Mouse (Mus musculus) natural killer cell, adult 2 months (primary cell): Measurements from ENCODE around the gene Pam.
"Not testable (repeated sequence)": the region's sequence is repeated elsewhere in the genome, so short reads cannot be mapped to it uniquely, and the experiment has no call there.

Experiments
- DNase-seq, 2 experiments: peaks; one replicate each; pipeline ENCODE4 v3.0.0; 2022; ENCODE audit warnings: low spot score in 2 of 2

The Pam gene

DNA sequence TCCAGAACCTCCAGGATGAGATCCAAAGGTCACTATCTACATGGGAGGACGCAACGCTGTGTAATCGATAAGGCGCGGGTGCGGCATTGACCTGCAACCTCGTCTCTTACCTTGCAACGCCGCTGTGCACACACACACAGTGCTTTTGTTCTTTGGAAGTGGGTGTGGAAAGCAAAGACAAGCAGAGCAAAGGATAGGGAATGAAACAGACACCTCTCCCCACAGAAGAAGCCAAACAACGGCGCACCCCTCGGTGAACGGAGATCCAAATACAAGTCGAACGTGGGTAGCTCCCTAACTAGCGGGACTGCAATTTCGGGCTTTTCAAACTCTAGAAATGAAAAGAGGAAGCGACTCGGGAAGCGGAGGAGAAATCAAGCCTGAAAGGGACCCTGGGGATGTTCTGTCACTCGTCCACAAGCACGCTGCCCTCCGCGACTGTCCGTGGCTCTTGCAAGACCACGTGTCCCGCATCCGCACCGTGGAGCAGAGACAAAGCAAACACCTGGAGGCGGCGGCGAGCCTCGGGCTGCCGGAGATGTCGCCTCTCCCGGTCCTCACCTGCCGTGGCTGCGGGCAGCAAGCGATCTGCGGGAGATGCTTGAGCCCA lies 326.0 kb downstream of the Pam start:
- no peak for DNase-seq

DNA sequence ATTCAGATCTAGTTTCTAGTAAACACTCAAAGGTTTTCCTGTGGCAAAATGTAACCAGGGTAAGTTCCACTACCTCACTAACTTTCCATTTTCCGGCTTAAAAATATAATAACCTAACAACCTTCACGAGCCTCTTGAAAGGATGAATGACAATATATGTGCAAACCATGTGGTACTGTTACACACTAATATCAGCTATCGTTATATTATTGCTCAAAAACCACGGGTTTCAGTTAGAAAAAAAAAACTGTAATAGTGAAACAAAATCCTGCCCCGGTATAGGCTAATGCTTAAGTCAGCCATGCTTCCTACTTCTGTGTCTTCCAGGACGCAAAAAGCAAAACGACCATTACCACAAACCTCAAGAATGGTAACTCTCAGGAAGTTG lies 326.5 kb downstream of the Pam start:
- no peak for DNase-seq

DNA sequence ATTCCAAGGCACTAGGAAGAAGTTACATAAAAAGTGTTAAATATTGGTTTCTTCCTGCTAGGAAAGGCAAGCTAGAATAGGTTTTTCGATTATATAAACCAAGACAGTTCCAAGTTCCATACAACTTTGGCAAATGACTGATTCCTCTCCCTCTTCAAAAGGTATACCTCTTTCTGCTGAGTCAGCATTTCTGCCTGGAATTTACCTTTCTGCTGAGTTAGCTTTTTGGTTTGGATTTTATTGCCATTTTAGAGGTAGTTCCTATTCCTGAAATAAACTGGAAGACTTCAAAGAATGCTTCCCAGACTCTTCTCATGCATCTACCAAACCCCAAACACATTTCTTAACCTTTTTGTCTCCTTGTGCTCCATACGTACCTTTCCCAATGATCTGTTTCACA lies 327.4 kb downstream of the Pam start:
- no peak for DNase-seq

DNA sequence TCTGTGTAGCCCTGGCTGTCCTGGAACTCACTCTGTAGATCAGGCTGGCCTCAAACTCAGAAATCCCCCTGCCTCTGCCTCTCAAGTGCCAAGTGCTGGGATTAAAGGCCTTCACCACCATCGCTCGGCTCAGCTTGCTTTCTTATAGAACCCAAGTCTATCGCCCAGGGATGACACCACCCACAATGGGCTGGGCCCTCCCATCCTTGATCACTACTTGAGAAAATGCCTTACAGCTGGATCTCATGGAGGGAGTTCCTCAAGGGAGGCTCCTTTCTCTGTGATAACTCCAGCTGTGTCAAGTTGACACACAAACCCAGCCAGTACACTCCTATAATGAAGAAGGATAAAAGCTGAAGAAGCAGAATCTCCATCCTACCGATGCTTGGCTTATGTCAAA lies 329.7 kb downstream of the Pam start:
- DNase-seq = not testable (repeated sequence)

DNA sequence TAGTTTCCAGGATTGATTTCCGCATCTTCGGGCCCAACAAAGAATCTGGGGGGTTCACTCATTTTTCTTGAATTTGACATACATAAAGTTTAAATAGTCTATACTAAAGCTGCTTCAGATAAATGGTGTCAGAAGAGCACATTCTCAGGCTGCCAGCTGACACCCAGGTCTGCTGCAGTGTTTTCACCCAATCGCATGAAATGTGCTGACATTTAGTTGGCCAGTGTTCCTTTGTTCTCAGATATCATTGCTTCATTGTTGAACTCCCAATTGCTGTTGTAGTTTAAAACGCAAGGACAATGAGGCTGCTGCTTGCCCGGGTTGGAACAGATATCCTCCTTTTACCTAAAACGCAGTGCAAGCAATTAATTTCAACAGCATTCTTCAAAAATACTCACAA lies 334.0 kb downstream of the Pam start:
- DNase-seq = no peak

DNA sequence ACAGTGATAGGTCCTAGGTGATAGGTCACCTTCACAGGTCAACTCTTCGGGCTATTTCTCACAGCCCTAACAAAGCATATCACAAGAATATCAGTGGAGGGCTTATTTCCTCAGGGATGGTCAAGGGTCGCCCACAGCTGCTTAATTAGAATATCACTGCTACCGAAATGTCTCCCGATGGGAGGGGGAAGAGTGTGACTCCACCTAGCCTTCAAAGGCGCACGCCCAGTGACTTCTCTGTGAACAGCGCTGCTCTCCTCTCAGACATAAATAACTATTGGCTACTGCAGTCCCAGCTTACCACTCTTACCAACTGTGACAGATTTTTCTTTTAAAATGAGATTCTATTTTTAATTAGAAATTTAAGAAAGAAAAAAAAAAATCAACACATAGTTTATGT lies 334.8 kb downstream of the Pam start:
- DNase-seq = no peak

DNA sequence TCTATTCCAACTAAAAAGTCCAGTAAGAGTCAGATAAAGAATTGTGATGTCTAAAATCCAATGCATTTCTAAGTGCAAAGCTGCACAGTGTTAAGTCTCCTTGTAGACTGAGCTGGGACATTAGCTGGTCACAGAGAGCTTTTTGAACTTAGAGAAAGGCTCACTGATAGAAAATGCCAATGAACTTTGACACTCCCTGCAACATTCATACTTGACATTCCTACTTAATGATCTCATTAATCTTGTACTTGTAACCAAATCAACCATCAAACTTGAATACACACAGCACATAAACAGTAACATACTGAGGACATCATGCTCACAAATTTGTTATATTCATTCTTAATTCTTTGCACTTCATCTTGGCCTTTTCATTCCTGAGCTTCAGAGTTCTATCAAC lies 335.6 kb downstream of the Pam start:
- no peak for DNase-seq

DNA sequence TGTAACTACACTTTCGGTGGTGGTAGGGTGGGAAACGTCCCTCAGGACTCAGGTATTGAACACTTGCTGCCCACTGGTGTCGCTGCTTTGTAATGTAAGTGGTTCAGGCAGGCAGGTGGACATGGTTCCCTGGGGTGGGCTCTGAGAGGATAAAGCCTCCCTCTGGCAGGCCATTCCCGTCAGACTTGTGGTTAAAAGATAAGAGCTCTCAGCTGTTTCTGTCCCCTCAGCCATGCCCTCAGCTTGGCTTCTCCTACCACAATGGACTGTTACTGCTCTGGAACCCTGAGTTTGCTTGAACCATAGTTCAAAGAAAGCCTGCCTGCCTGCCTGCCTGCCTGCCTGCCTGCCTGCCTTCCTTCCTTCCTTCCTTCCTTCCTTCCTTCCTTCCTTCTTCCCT lies 341.1 kb downstream of the Pam start:
- DNase-seq = no peak

DNA sequence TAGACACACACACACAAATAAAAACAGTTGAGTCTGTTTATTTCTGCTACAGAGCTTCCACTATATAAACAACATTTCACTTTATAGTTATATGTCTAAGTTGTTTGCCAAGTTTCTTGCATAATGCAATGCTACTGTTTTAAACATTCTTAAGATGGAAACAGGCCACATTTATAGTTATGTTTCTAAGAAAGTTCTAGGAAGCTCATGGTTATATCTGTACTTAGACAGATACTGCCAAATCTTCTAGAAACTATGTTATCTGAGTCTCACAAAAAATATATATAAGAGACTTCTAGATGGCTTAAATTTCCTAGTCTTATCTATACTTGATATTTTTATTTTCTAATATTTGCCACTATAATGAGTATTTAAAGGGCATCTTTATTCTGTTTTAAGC lies 342.2 kb downstream of the Pam start:
- no peak for DNase-seq

DNA sequence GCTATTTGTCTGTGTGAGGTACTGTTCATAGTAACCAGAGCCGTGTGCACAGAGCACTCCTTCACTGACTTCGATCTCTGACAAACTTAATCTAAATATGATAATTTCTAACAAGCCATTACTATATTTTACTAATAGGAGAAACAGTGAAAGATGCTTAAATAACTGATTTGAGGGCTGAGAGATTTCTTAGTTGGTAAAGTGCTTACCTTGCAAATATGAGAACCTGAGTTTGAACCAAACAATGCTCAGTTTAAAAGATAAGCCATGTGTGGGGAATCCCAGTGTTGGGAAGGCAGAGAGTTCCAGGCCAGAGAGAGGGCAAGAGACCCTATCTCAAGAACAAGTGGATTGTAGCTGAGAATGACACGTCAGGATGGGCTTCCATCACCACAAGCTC lies 347.3 kb downstream of the Pam start:
- DNase-seq = no peak

DNA sequence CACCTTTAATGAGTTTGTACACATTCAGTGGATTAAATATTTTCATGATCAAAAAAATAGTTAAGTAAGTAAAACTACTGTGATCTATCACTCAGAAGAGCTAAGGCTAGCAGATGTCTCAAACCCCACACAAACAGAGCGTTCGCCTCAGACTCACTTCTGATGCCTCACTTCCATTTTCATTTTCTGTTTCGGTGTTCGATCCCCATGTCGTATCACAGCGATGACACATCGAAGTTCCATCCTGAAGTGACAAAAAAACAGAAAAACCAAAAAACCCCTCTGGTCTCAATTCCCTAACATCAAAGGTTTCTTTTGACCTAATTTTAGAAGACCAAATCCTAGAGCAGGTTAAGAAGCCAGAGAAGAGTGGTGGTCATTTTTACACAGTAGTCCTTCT lies 349.2 kb downstream of the Pam start:
- no peak for DNase-seq

DNA sequence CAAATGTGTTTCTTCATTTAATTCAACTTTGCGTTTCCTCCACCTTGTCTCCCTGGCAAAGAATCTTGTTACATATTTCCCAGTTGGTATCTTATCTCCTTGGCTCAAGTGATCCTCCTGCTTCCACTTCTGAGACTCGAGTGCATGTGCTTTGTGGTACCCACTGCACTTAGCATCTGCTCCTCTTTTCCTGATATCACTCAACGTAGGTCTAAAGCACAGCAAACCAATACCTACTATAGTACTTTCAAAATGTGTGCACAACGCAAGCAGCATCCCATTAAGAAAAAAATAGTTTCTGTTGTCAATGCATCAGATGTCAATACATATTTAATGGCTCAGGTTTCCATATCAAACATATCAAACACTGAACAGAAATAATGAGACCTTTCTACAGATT lies 349.7 kb downstream of the Pam start:
- DNase-seq = no peak
